Mouse (Mus musculus) hindbrain, embryonic 14.5 days (tissue): ENCODE data around the gene Ube2d3. TPM values are rescaled to one million over a fixed set of nuclear protein-coding genes. Genes with fewer than 3 reads are reported as not detected.

ENCODE experiments used
- ATAC-seq: fragments of 200-750 bp; cut with Nextera tagmentation; 2 replicates; pipeline ENCODE4 v1.8.0; 2017; ENCODE audit warnings: moderate number of reproducible peaks, mild to moderate bottlenecking, moderate TSS enrichment, moderate library complexity; ENCODE audit not compliant: low FRiP score
- DNase-seq: peaks from one replicate; pipeline ENCODE4 v3.0.0-alpha.2; 2015; ENCODE audit warnings: low spot score
- H3K27ac ChIP-seq: fragments of 300-500 bp; sonication (generic); 2 replicates; pipeline ENCODE4 v1.5.1; 2014; ENCODE audit warnings: mild to moderate bottlenecking, moderate library complexity
- H3K27me3 ChIP-seq: fragments of 300-500 bp; sonication (generic); 2 replicates; pipeline ENCODE4 v1.6.1; 2014; ENCODE audit warnings: mild to moderate bottlenecking, low read length, mixed read lengths; ENCODE audit not compliant: control insufficient read depth, insufficient read depth
- H3K36me3 ChIP-seq: fragments of 300-500 bp; sonication (generic); replicated peaks from 2 replicates; pipeline ENCODE4 v1.6.1; 2014; ENCODE audit not compliant: control insufficient read depth, insufficient read depth
- H3K4me1 ChIP-seq: fragments of 300-500 bp; sonication (generic); replicated peaks from 2 replicates; pipeline ENCODE4 v1.6.1; 2014; ENCODE audit warnings: antibody characterized with exemption, low read length, mixed read lengths; ENCODE audit not compliant: control insufficient read depth, insufficient read depth
- H3K4me2 ChIP-seq: fragments of 300-500 bp; sonication (generic); replicated peaks from 2 replicates; pipeline ENCODE4 v1.6.1; 2014; ENCODE audit warnings: mild to moderate bottlenecking, moderate library complexity
- H3K4me3 ChIP-seq: fragments of 300-500 bp; sonication (generic); replicated peaks from 2 replicates; pipeline ENCODE4 v1.5.1; 2014; ENCODE audit warnings: mild to moderate bottlenecking, low read length
- H3K9ac ChIP-seq: fragments of 300-500 bp; sonication (generic); 2 replicates; pipeline ENCODE4 v1.6.1; 2014
- H3K9me3 ChIP-seq: fragments of 300-500 bp; sonication (generic); 2 replicates; pipeline ENCODE4 v1.6.1; 2016; ENCODE audit warnings: low read length; ENCODE audit not compliant: control insufficient read depth
- WGBS: fragments of 180-500 bp; shearing (Covaris S2); extraction: QIAGEN DNeasy Blood & Tissue Kit; methylation state at CpG from one replicate; pipeline ENCODE4 v1.1.7; 2014; 5-methylcytosine and 5-hydroxymethylcytosine counted together
- polyA plus RNA-seq: library from polyadenylated mRNA; unstranded; fragments of >200 nt; fragmentation: Nextera tagmentation; extraction: Ambion mirVana; gene quantifications from 2 replicates; pipeline ENCODE4 v1.2.1, GENCODE M21; 2014

Gene Ube2d3
- polyA plus RNA-seq, 1 experiment from 2014 or later = 403 TPM

DNA sequence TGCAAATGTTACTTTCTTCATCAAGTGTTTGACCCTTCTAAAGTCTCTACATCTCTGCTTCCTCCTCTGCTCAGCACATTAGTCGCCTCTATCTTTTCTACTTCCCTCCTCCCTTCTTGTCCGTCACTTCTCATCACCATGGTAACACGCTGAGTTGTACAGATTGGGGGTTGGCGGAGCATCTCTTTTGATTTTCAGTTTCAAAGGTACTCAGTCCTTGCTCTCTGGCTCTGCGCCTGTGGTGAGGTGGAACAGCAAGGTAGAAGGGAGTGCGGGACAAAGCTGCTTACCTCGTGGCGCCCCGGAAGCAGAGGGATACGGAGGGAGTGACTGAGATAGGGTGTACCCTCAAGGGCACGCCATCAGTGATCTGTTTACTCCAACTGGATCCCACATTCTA, 75.3 kb downstream of the Ube2d3 start:
- Histone ChIP-seq H3K9me3 (no peaks in the 10 kb centered on the region), H3K4me3 (no peak overlapping the region), H3K9ac (no peak overlapping the region), H3K4me2 (peak overlapping the region; percentile 24), H3K4me1 (no peaks in the 10 kb centered on the region), H3K27ac (no peak overlapping the region), H3K27me3 (no peaks in the 10 kb centered on the region), H3K36me3 (no peaks in the 10 kb centered on the region)
- 37% methylated on average over 11 of the region's 11 CpGs for WGBS
- no peak for DNase-seq
- peak; percentile 63 for ATAC-seq

DNA sequence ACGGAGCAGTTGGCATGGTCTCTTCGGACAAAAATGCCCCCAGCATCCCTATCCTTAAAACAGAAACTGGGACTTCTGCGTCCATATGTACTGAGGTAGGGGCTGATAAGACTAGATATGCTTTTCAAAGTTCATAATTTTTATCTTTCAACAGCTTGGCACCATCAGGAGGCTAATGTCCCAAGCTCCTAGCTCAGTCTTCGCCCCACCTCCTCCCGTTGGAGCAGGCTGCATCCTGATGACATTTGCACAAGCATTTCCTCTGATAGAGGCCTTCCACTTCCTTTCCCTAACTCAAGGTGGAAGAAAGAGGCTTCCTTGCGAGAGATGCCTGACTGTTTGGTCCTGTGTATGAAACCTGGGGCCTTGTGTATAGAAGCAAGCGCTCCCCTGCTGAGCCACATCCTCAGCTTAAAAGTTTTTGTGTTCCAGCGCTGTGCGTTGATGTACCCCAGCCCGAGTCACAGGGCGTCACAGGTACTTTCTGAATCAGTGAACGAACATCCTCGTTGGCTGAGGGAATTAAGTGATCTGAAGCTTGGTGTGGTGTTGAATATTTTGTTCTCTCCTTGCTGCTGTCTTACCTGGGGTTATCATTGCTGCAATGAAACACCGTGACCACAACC, 76.0 kb downstream of the Ube2d3 start:
- no peak for ATAC-seq

DNA sequence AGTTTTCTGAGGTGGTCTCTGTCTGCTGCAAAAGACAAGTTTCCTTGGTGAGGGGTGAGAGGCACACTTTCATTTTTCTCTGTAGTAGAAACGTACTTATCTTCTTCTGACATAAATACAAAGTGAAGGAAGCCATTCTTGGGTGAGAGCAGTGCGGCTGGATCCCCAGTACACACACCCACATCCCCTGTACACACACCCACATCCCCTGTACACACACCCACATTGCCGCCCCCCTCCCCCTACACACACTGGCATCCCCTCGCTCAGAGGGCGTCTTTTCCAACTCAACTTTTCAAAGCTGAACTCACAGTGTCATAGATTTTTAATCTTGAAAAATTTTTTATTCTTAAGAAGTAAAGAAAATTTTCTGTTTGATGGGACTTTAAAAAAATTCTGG, 77.3 kb downstream of the Ube2d3 start:
- DNase-seq = no peak
- 91% methylated on average over 5 of the region's 5 CpGs for WGBS
- H3K9me3 ChIP-seq = no peaks in the 10 kb centered on the region

More for the DNA sequence above, 76.0 kb downstream of the Ube2d3 start:
- H3K9ac ChIP-seq = no peak overlapping the region
- no peak overlapping the region for H3K27ac ChIP-seq
- no peak for DNase-seq
- no peaks in the 10 kb centered on the region for H3K27me3 ChIP-seq
- H3K4me2 ChIP-seq = 0 out of 2 replicates have a peak overlapping the region, but pooled peaks have one; percentile 24
- no peak overlapping the region for H3K4me3 ChIP-seq
- WGBS = 74% methylated on average over 14 of the region's 14 CpGs
- H3K36me3 ChIP-seq = no peaks in the 10 kb centered on the region; the same call in 1 of the 2 replicates
- no peaks in the 10 kb centered on the region for H3K4me1 ChIP-seq
- H3K9me3 ChIP-seq = no peaks in the 10 kb centered on the region

DNA sequence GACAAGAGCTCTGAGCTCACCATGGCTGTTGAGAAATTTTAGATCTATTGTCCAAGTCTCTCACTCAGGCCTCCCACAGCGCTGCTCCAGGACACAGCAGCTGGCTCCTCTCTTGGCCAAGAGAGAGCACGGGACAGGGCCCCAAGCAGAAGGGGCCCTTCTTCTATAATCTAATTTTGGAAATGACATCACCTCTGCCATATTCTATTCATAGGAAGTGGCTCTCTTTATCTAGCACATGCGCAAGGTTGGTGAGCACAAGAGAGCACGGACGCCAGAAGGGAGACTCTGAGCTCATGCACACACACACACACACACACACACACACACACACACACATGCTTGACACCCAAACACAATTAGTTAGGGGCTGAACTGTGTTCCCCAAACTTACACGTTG, 78.9 kb downstream of the Ube2d3 start:
- H3K9ac ChIP-seq = no peak overlapping the region
- H3K4me3 ChIP-seq = no peak overlapping the region
- no peaks in the 10 kb centered on the region for H3K9me3 ChIP-seq
- no peak overlapping the region for H3K4me2 ChIP-seq
- H3K27me3 ChIP-seq = no peaks in the 10 kb centered on the region
- no peak for ATAC-seq
- DNase-seq = no peak
- H3K4me1 ChIP-seq = no peaks in the 10 kb centered on the region
- no peak overlapping the region for H3K27ac ChIP-seq
- WGBS = 76% methylated on average over 6 of the region's 6 CpGs
- no peaks in the 10 kb centered on the region; the same call in 1 of the 2 replicates for H3K36me3 ChIP-seq

More for the DNA sequence above, 77.3 kb downstream of the Ube2d3 start:
- Histone ChIP-seq H3K9ac (no peak overlapping the region), H3K36me3 (no peaks in the 10 kb centered on the region; the same call in 1 of the 2 replicates), H3K4me1 (no peaks in the 10 kb centered on the region), H3K4me3 (no peak overlapping the region), H3K4me2 (no peak overlapping the region), H3K27ac (no peak overlapping the region), H3K27me3 (no peaks in the 10 kb centered on the region)
- ATAC-seq = no peak

Other genes starting within 250 kb of the Ube2d3 start
- 4.1 and 6.3 TPM in 2 replicates for gene Cenpe, start 225.6 kb upstream of the Ube2d3 start, polyA plus RNA-seq
- gene Bdh2, start 156.9 kb upstream of the Ube2d3 start, polyA plus RNA-seq = 4.6 and 5.5 TPM in 2 replicates
- 1.8 and 2.9 TPM in 2 replicates for gene Slc9b2, start 130.4 kb upstream of the Ube2d3 start, polyA plus RNA-seq
- gene Slc9b1, start 90.1 kb upstream of the Ube2d3 start, polyA plus RNA-seq = 0.16 and 0.37 TPM in 2 replicates
- 57.6 and 60.7 TPM in 2 replicates for gene Cisd2, start 14.2 kb upstream of the Ube2d3 start, polyA plus RNA-seq
- gene Manba, start 47.5 kb downstream of the Ube2d3 start, polyA plus RNA-seq = 8.1 and 8.3 TPM in 2 replicates